Mouse (Mus musculus): ENCODE data around the gene Ddx23. TPM values are rescaled to one million over a fixed set of nuclear protein-coding genes. Genes with fewer than 3 reads are reported as not detected.
A peak's percentile ranks its signal among the peaks of the same experiment; 100 is the strongest.

Gene Ddx23
- total RNA-seq, 1 experiment from 2014 or later = 85.2 TPM

DNA sequence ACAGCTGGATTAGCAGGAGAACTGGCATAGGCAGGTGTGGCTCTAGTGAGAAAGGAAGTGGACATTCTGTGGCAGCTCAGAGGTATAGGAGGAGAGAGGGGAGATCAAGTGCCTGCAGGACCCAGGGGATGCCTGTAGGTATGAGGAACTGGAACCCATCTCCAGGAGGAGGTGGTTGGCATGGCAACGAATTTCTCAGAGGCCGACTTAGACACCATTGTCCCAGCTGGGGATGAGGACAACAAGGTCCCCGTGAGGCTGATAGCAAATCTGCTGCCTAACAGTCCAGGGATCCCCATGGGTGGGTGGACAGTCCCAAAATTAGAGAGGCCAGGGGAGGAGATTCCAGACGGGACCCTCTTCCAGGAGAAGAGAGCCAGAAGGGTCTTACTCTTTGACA is 29.8 kb downstream of the Ddx23 start:
- no peak for DNase-seq

DNA sequence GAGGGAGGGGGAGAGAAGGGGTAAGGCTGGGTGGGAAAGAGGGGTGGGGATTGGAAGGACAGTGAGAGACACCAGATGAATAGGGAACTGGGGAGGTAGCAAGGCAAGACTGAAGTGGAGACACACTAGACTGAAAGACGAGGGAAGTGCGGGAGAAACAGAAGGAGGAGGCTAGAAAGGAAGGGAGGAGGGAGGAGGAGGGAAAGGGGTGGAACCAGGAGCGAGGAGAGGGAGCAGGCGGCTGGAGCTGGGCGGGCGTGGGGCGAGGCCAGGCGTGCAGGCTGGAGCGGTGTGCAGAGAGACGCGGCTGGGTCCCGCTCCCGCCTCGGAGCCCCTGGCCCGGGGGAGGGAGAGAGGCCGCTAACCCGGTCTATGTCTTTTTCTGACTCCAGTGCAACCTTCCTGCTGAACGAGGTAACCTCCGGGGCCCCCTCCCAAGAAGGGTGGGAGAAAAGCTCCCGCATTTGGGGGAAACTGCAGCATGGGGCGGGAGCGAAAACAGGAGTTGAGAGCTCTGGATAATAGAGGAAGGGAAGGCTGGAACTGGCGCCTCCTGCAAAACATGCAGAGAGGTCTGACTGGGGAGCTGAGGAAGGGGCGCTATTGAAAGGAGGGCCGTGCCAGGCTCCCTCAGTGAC is 30.5 kb downstream of the Ddx23 start:
- DNase-seq = peak; percentile 81

DNA sequence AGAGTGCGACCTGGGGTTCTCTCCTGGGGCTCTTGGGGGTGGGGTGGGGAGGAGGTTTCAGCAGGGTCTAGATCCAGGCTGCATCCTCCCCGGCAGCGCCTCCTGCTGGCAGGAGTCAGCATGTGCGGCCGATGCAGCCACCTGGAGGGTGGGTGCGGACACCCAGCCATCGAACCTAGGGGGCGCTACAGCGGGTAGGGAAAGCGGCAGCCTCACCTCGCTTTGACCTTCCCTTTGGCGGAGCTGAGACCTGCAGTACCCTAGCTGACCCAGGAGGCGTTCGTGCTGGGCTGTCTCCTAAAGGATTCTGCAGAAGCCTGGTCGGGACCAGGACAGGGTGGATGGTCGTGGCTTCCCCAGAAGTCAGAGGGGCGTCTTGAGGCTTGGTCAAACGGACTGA is 31.2 kb downstream of the Ddx23 start:
- peak; percentile 93 for DNase-seq

DNA sequence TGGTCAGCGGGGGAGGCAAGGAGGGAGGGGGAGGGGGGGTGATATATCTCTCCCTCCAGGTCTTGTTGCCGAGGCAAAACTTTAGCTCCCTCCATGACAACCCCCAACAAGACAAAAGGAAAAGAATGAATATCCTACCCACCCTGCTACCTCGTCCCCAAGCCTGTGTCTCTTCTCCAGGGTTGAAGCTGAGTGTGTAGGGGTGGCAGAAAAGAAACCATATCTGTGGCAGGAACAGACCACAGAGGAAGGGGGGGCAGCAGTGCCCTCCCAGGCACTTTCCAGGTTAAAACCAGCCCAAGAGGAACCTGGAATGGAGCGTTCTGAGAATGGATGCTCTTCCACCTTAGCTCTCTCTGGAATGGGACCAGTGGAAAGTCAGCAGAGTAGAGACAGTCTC is 32.2 kb downstream of the Ddx23 start, which contains the start of gene Cacnb3:
Cacnb3 (plus strand) TSS at position 301 of the 400 bp plus-strand sequence.
- DNase-seq = no peak

DNA sequence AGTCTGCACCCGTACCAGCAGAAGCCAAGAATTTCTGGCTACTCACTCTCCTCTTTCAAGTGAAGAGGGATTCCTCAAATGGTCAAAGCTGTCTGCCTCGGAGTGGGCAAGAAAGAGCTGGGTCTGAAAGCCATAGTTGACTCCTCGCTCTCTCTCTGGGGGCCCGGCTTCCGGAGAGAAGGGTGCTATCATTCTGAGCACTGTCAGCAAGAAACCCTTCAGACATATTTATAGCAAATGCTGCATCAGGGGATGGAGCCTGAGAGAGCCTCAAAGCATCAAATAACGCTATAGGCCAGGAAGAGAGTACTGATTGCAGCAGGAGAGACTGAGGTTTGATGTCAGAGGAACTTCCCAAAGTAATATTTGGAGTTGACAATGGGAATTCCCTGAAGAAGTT is 33.2 kb downstream of the Ddx23 start:
- DNase-seq = no peak

DNA sequence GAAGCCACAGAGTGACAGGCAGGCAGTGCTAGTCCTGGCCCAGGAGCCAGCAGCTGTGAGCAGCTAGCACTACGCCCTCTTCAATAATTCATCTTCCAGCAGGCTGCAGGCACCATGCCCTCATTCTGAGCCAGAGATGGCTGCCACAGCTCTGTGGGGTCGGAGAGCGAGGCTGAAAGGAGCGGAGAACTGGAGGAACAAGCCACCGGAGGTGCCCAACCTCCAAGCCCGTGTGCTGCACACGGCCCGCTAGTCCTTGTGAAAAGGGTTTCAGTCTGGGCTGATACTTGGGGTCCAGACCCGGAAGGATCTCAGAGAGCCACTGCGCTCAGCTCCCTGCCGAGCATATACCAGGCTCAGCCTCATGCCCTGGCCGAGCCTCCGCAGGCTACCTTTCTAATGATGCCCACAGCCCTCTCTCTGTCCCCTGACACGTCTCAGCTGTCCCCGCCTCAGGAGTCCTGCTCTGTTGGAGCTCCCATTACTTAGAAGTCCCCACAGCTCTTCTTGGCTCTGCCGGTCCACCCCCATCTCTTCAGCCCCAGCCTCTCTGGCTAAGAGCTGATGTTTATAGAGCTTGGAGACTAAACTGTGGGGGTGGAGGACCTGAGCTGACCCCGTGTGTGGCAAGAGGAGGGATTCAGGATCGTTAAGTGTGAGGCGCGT is 34.0 kb downstream of the Ddx23 start:
- DNase-seq = peak; percentile 43

DNA sequence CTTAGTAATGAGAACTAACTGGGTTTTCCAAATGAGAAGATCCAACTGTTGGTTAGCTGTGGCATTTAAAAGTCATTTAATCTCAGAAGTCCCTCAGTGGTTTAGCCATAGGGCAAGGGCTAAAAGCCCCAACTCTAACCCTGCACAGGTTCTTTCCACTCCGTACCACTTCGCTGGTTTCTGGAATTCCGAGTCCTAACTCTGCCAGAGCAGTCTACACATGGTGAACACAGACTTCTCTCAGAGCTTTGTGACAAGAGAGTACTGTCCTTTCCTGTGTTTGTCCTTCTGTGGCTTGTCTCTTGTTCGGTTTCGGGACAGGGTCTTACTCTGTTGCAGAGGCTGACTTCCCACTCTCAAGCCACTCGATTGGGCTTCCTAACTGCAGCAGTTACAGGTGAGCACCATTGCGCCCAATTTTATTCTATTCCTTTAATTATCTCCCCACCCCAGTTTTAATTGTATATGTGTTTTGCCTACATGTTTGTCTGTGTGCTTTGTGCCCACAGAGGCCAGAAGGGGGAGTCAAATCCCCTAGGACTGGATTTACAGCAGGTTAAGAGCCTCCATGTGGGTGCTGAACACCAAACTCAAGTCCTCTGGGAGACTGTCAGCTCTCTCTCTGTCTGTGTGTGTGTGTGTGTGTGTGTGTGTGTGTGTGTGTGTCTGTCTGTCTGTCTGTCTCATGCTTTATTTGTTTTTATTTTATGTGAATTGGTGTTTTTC is 36.0 kb downstream of the Ddx23 start:
- no peak for DNase-seq

DNA sequence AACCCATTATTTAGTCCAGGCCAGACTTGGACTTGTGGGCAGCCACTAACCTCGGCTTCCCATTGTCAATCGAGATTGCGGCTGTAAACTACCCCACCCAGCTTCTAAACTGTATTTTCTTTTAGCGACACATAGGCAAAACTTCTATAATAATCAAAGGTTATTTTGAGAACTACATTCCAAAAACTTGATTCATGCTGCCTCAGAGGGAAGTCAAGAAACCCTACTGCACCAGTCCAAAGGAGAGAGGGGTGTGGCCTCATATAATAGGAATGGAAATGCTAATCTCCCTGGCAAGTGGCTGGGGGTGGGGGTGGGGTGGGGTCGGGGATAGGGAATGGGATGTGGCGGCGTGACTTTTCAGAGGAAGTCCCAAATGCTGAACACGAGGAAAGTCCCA is 36.6 kb downstream of the Ddx23 start:
- no peak for DNase-seq

DNA sequence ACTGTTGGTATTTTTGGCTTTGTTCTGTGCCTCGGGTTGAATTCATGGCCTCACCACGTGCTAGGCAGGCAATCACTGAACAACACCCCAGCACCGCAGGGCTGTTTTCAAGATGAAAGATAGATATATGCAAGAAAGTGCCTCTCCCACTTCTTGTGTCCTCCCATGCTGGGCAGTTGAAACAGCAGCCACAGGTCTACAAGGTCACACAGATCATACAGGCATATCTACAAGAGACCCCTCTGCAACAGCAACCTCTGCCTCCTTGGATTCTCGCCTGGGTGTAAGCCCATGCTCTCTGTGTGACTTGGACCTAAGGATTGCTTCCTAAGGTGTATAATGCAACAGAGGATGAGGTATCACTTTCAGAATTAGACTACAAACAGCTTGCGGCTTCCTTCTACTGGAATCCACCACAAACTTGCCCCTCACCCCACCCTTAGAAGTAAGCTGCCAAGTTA is 39.3 kb downstream of the Ddx23 start:
- DNase-seq = no peak

DNA sequence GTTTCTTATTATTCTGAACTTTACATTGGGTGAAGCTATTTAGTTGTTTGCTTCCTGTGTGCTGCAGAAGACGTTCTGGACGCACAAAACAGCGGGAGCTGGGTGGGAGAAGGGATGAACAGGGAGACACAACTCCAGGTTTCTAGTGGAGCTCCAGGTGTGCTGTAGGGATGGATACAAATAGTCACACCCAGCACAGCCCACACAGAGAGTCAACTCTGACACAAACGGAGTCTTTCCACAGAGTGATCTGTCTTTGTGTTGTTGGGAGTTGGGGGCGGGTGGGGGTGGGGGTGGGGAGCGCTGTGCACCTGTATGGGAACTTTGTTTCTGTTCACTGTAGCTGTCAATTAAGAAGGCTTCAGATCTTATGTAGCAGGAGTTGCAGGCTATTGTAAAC is 40.0 kb downstream of the Ddx23 start:
- DNase-seq = no peak

DNA sequence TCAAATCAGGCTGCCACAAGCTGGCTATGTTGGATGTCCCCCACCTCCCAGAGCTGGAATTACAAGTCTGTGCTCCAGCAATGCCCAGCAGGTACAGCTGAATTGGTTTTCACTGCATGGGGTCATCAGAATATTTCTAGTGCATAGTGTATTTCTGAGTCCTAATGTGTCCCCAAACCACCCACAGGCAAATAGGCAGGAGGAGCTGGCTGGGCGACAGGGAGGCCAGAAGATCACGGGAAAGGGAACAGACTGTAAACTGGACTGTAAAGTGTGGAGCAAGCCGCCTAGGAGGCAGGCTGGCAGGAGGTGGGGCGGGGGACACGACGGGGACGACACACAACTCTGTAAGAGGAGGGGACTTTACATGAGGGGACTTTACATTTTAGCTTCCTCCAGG is 40.5 kb downstream of the Ddx23 start:
- no peak for DNase-seq

DNA sequence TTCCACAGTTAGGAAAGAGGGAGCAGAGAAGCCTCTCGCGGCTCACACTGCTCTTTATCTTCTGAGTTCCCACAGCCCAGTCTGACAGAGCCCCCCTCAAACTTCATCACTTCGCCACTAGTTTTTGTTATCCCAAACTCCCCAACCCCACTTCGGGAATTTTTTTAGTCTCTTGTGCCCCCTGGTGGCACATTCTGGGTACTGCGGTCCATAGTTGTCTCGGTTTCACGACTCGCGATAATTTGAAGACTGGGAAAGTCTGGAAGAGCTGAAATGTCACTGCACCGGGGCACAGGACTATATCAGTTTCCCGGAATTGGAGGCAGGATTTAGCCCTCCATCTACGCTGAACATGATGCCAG is 45.5 kb downstream of the Ddx23 start:
- peak; percentile 82 for DNase-seq

DNA sequence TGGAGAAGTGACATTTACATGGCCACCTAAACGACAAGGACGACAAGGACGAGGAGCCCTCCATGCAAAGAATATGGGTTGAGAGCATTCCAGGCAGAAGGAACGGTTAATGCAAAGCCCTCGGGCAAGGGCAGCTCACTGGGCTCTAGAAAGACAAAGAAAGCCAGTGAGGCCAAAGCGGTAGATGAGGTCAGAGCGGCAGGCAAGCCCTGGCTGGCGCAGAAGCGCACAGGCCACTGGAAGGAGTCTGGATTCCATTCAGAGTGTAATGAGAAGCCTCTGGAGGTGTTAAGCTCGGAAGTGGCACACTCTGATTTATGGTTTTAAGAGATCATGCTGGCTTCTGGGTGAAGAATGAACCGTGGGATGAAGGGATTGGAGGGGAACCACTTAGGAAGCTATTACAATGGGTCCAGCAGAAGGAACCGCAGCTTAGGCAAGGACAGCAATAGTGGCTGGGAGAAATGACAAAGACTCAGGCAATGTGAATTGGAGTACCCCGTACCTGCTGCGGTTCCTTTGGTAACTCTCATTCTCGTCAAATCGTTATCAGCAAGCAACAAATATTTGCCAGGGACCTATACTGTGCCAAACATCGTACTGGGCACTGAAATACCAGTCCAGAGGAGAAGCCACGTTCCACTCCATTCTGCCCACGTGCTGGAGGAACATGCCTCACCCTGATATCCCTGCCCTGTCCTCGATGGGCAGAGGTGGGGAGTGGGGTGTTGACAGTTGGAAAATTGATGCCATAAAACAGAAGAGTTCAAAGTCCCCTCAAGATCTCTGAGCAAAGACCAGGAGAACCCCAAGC is 46.1 kb downstream of the Ddx23 start:
- no peak for DNase-seq

DNA sequence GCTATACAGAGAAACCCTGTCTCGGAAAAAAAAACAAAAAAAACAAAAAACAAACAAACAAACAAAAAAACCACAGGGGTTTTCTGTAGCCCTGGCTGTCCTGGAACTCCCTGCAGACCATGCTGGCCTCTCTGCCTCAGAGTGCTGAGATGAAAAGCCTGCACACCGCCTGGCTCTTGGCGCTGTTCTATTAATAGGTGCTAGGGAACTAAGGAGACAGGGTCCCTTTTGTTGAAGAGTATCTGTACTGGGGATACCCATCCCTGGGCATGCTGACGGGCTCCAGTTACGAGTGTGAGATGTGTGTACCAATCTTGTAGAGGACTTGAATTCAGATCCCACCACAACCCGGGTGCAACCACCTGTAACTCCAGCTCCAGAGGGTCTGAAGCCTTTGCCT is 46.9 kb downstream of the Ddx23 start:
- no peak for DNase-seq

DNA sequence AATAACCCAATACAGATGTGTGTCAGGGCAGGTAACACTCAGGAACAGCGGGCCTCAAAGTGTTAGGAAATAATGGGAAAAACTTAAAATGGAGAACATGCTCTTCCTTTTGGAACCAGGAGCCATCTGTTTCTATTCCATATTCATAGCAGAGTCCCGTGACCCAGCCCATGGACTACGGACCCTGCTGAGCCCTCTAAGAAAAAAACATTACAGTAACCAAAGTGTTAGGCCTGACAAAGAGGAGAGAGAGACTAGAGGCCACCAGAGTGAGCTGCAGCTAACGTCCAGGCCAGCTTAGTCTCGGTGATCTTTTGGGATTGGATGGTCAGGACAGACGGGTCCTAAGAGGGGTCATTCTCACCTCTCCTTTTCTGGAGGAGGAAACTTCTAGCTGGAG is 47.7 kb downstream of the Ddx23 start:
- no peak for DNase-seq

DNA sequence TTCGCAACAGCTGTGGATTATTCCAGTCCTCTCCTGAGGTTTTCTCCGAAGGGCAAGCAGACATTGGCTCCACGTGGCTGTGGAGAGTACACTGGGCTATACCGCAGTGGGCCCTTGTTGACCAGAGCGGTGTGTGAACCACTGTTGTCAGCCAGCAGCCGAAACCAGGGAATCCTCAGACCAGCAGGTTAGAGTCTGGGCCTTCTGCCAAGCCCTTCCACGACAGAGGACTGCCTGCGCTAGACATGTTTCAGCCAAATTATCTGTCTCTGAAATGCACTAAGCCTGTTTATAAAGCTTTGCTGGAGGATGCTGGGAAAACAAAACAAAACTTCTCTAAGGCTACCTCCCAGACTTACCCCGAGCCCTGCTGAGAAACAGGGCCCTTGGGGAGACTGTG is 48.1 kb downstream of the Ddx23 start:
- peak; percentile 54 for DNase-seq

DNA sequence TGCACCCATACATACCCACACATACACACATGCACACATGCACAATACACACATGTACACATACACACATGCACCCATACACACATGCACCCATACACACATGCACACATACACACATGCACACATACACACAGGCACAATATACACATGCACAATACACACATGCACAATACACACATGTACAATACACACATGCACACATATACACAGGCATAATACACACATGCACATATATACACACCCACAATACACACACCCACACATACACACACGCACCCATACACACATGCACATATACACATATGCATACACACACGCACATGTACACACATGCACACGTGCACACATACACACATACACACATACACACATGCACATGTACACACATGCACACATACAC is 50.5 kb downstream of the Ddx23 start:
- no peak for DNase-seq

DNA sequence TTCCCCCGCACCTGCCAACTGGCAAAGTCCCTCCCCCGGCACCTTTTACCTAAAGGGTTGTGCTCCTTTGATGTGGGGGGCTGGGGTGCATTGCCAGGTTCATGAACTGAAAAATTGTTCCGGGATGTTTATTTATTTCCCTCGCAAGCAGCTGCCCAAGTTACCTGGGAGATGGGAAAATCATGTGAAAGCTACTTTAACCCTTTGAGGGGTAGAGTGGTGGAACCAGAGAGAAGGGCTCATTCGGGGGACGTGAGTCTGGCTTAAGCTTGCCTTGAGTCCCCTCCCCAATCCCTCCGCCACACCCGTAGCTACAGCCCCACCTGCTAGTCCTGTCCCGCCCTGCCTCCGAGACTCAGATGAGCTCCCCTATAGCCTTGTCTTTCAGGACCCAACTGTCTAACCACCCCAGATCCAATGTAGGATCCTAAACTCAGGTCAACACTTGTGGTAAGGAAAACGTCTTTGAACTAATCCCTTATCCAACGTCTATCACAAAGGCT is 52.5 kb downstream of the Ddx23 start:
- no peak for DNase-seq

DNA sequence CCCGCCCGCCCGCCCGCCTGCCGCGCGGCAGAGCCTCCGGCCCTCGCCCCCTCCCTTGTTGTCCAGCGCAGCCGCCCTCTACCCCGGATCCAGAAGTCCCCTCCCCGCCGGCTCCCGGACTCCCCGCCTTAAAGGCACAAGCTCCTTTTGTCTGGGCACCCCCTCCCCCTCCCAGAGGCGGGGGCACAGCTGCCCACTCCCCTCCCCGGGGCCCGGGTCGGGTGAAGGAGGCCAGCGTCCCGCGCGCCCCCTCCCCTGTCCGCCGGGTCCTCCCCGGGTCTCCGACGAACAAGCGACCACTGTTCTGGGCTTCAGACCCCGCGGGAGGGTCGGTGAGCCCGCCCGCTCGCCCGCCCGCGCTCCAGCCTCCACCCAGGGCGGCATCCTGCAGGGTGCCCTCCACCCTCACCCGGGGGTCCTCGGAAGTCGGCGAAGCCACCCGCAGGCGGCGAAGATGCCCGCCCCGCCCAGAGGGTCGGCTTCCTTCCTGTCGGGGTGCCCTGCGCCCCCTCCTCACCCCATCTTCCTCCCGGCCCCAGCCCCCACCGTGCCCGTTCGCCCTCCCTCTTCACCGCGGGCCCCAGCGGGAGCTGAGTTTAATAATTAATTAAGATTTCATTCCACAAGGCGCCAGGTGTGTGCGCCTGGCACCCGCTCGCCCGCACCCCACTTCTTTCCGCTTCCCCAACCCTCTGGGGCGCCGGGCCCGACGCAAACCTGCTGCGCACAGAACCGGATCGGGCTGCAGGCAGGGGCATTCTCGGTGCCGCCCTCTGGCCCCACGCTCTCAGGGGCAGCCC is 53.2 kb downstream of the Ddx23 start, which contains the start of gene Adcy6:
Adcy6 (minus strand) TSS at position 746 of the 800 bp plus-strand sequence.
- peak; percentile 90 for DNase-seq

DNA sequence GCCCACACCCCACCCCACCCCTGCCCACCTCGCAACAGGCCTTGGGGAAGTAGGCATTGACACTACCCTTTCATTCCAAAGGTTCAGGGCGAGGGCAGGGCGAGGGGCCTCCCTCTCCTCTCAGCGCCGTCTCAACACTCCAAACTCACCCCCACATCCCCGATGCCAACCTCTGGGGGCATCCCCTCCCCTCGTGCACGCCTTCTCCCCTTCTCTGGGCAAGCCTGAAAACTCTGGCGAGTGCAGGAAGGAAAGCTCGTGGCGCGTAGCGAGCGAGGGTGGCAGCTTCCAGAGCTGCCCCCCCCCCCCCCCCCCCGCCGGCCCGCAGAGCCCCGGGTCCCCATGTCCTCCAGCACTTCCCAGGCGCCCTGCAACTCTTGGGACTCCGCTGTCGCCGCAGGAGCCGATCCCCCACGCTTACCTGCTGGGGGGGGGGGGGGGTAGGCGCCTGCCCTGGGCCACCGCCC is 53.9 kb downstream of the Ddx23 start:
- peak; percentile 48 for DNase-seq

DNA sequence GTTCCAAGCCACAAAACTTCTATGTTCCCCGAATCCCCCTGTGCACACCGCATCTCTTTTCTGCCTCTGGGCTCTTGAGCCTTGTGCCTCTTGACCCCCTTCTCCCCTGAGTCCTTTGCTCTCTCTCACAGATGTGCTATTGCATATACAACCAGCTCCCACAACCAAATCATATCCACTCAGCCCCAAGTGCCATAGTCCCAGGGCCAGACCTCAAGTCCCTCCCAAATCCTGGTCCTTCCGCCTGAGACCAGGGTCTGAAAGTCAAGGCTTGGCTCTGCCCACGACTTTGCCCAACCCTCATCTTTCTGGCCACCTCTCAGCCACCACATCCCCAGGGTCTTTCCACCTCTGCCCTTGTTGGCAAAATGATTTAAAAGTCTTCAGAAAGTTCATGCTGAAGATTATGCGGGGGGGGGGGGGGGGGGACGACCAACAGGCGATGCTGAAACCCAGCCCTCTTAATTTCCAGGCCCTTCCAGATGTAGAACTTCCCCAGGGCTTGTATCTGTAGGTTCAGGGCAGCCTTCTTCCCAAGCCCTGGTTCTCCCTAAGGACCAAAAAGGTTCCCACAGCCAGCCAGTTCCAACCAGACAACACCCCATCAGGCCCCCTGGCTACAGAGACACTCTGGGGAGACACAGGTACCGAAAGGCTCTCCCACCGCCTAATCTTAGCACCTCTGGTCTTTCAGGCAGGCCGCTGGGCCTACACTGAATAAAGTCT is 54.5 kb downstream of the Ddx23 start:
- peak; percentile 55 for DNase-seq
